Mouse (Mus musculus) forebrain, embryonic 15.5 days (tissue): ENCODE results near the gene Limk2. TPM values are rescaled to one million over a fixed set of nuclear protein-coding genes. Genes with fewer than 3 reads are reported as not detected.

ENCODE experiments used
- ATAC-seq: fragments of 200-750 bp; cut with Nextera tagmentation; replicated peaks from 2 replicates; pipeline ENCODE4 v1.8.0; 2017; ENCODE audit warnings: mild to moderate bottlenecking, moderate TSS enrichment, moderate library complexity
- H3K27ac ChIP-seq: fragments of 300-500 bp; sonication (generic); replicated peaks from 2 replicates; pipeline ENCODE4 v1.5.1; 2015; ENCODE audit warnings: mild to moderate bottlenecking, inconsistent platforms
- H3K27me3 ChIP-seq: fragments of 300-500 bp; sonication (generic); 2 replicates; pipeline ENCODE4 v1.6.1; 2015; ENCODE audit warnings: inconsistent platforms
- H3K36me3 ChIP-seq: fragments of 300-500 bp; sonication (generic); 2 replicates; pipeline ENCODE4 v1.6.1; 2015; ENCODE audit warnings: mild to moderate bottlenecking, inconsistent platforms
- H3K4me1 ChIP-seq: fragments of 300-500 bp; sonication (generic); 2 replicates; pipeline ENCODE4 v1.6.1; 2015; ENCODE audit warnings: inconsistent platforms
- H3K4me2 ChIP-seq: fragments of 300-500 bp; sonication (generic); replicated peaks from 2 replicates; pipeline ENCODE4 v1.6.1; 2015; ENCODE audit warnings: mild to moderate bottlenecking, inconsistent platforms
- H3K4me3 ChIP-seq: fragments of 300-500 bp; sonication (generic); 2 replicates; pipeline ENCODE4 v1.5.1; 2015; ENCODE audit warnings: mild to moderate bottlenecking, inconsistent platforms
- H3K9ac ChIP-seq: fragments of 300-500 bp; sonication (generic); replicated peaks from 2 replicates; pipeline ENCODE4 v1.6.1; 2015; ENCODE audit warnings: mild to moderate bottlenecking, inconsistent platforms
- H3K9me3 ChIP-seq: fragments of 300-500 bp; sonication (generic); 2 replicates; pipeline ENCODE4 v1.6.1; 2016; ENCODE audit warnings: inconsistent platforms
- WGBS: fragments of 180-500 bp; shearing (Covaris S2); methylation state at CpG from one replicate; pipeline ENCODE4 v1.1.7; 2015; ENCODE audit warnings: mixed read lengths; 5-methylcytosine and 5-hydroxymethylcytosine counted together
- polyA plus RNA-seq: library from polyadenylated mRNA; unstranded; fragments of >200 nt; fragmentation: Nextera tagmentation; extraction: Ambion mirVana; gene quantifications from 2 replicates; pipeline ENCODE4 v1.2.1, GENCODE M21; 2015

The Limk2 gene
- polyA plus RNA-seq, 1 experiment from 2014 or later, result 103 TPM

DNA sequence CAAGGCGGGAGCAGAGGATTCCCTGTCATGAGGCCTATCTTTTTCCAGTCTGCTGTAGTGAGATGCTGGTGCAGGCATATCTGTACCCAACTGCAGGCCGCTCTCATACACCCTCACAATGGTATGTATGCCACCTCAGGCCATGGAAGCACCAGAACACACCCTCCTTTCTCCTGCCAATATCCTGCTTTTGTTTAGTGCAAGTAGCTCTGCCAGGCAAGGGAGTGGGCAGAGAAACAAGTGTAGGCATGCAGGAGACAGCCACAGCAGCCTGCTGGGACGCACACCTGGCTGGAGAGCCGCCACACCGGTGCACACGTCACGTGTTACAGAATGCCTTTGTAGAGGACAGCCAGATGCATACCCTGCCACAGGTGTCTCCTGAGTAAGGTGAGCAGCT lies 42.6 kb downstream of the Limk2 start:
- Histone ChIP-seq H3K4me1 (peaks cover 29% of the 10 kb centered on the region), H3K4me3 (no peak overlapping the region), H3K36me3 (no peaks in the 10 kb centered on the region), H3K4me2 (no peak overlapping the region), H3K27me3 (no peaks in the 10 kb centered on the region), H3K27ac (no peak overlapping the region), H3K9ac (no peak overlapping the region), H3K9me3 (no peaks in the 10 kb centered on the region)
- 90% methylated on average over 7 of the region's 7 CpGs for WGBS
- no peak for ATAC-seq

DNA sequence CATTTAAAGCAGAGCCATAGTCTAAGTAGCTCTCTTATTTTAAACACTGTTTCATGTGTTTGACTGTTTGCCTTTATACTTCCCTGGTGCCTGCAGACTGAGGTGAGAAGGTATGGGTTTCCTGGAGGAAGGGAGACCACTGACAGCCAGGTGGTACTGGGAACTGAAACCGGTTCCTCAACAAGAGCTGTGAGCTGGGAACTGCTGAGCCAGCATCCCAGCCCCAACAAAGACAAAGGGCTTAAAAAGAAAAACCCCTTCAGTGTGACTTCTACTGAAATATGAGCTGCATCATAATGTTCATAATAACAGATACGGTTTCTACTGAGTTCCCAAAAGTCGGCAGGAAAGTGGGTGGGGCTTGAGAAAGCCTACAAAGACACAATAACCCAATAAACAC lies 46.1 kb downstream of the Limk2 start:
- ATAC-seq, result no peak
- Histone ChIP-seq H3K27ac (no peak overlapping the region), H3K4me2 (no peak overlapping the region), H3K27me3 (no peaks in the 10 kb centered on the region), H3K9ac (no peak overlapping the region), H3K36me3 (peaks cover 21% of the 10 kb centered on the region; the same call in 1 of the 2 replicates), H3K4me1 (no peaks in the 10 kb centered on the region), H3K9me3 (no peaks in the 10 kb centered on the region), H3K4me3 (no peak overlapping the region)
- 89% methylated on average over 3 of the region's 3 CpGs for WGBS

DNA sequence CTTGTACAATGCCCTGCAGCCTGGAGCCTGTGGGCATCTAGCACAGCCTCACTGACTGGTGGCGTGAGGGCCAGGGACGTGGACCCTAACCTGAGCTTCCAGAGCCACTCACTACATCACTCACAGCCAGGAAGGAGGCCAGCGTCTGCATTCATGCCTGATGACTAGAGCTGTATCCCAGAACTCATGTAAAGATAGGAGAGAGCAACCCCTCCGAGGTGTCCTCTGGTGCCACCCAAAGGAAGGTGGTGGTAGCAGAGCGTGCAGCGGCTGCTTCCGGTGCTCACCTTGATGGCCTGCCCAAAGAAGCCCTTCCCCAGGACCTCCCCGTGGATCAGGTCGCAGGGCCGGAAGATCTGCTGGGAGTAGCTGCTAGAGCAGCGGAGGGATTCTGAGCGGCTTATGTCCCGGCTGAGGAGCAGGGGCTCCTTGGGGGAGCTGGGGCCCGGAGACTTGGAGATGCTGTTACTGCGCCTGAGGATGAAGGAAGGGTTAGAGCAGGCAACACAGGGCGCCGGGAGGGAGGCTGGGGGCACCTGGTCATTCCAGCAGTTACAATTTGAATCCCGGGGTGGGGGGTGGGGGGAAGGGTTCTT lies 55.9 kb downstream of the Limk2 start:
- Histone ChIP-seq H3K9ac (no peak overlapping the region), H3K4me1 (no peaks in the 10 kb centered on the region), H3K27me3 (no peaks in the 10 kb centered on the region), H3K4me2 (no peak overlapping the region), H3K36me3 (peaks cover 60% of the 10 kb centered on the region), H3K9me3 (no peaks in the 10 kb centered on the region), H3K4me3 (no peak overlapping the region), H3K27ac (no peak overlapping the region)
- 46% methylated on average over 18 of the region's 18 CpGs for WGBS
- ATAC-seq, result no peak

DNA sequence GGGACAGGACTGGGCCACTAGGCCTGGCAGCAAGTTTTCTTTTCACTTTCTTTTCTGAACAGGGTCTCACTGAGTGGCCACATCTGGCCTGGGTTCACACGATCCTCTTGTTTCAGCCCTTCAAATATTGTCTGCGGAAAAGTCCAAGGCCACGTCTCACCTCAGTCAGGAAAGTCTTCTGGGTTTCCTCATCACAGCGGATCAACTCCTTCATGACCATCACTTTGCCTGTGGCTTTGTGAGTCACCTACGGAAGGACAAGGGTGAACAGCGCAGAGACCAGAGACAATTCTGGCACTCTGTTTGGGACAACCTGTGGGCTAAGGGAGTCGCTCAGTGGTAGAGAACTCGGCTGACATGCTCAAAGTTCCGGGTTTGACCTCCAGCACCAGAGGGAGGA lies 56.9 kb downstream of the Limk2 start:
- no peak for ATAC-seq
- Histone ChIP-seq H3K27me3 (no peaks in the 10 kb centered on the region), H3K36me3 (peaks cover 53% of the 10 kb centered on the region), H3K4me3 (no peak overlapping the region), H3K27ac (no peak overlapping the region), H3K9ac (no peak overlapping the region), H3K4me1 (no peaks in the 10 kb centered on the region), H3K4me2 (no peak overlapping the region), H3K9me3 (no peaks in the 10 kb centered on the region)
- 94% methylated on average over 9 of the region's 9 CpGs for WGBS

DNA sequence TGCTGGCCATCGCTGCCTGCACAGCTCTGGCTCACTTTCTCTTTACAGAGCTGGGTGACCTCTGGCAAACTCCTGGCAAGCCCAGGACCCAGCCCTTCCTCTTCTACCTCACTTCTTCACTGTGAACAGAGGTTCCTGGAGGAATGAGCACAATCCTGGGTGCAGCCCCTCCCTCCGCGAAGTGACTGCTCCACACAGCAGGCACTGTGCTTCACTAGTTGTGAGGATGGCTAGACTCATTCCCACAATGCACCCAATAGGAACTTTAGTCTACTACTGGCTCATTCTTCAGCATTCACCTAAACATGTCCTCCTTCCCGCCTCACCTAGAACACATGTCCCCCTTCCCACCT lies 59.7 kb downstream of the Limk2 start:
- H3K9ac ChIP-seq, result no peak overlapping the region
- no peaks in the 10 kb centered on the region for H3K9me3 ChIP-seq
- peaks cover 56% of the 10 kb centered on the region for H3K36me3 ChIP-seq
- ATAC-seq, result no peak
- no peak overlapping the region for H3K4me2 ChIP-seq
- H3K27ac ChIP-seq, result no peak overlapping the region
- H3K4me1 ChIP-seq, result no peaks in the 10 kb centered on the region
- H3K27me3 ChIP-seq, result no peaks in the 10 kb centered on the region
- WGBS, result 91% methylated on average over 4 of the region's 4 CpGs
- H3K4me3 ChIP-seq, result no peak overlapping the region

DNA sequence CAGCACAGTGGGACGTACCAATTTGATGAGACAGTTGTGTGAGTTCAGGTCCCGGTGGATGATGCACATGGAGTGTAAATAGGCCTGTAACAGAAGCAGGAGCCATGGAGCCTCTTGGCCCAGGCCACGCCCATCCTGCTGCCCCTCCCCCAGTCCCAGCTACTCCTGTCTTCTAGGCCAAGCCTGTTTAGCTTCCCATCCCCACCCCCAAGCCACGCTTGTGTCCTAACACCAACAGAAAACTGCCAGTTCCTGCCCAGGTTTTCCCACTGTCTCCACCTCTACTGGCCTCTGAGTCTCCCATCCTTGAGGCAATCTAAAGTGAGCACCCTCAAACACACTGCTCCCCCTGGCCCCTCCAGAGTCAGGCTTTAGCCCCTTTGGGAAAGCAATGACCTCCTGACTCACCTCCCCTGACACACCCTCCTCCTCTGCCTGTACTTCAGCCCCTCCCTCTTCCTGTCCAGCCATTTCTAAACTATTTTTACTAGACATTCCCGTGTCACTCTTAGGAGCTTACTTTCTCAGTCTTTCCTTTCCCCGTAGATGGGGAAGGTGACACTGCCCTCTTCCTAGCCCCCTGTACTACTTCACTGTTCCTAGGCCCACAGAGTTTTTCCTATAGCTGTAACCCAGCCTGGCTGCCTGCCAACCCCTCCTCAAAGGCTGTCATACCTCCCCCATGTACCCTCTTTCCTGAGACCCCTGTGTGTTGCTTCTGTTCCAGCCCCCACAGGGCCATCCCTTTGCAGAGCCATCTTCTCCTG lies 60.2 kb downstream of the Limk2 start:
- no peak overlapping the region for H3K4me3 ChIP-seq
- no peaks in the 10 kb centered on the region for H3K4me1 ChIP-seq
- WGBS, result 49% methylated on average over 6 of the region's 6 CpGs
- no peaks in the 10 kb centered on the region for H3K9me3 ChIP-seq
- no peak overlapping the region for H3K27ac ChIP-seq
- no peak overlapping the region for H3K4me2 ChIP-seq
- peaks cover 56% of the 10 kb centered on the region for H3K36me3 ChIP-seq
- H3K27me3 ChIP-seq, result no peaks in the 10 kb centered on the region
- H3K9ac ChIP-seq, result no peak overlapping the region
- ATAC-seq, result no peak

DNA sequence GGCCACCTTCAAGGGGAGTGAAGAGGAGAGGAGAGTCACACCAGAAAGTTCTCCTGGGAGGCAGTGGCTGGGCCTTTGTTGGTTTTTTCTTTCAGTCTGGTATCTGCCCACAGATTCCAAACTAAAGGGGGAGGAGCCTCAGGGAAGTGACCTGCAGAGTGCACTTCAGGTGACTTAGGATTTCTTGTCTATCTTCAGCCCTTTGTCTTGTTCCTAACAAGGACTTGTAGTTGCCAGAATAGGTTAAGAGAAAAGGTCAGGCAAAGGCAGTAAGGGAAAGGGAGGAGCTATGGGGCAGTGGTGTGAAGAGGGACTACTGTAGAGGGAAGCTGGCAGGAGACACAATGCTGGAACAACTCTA lies 61.2 kb downstream of the Limk2 start:
- H3K27me3 ChIP-seq, result no peaks in the 10 kb centered on the region
- peaks cover 56% of the 10 kb centered on the region for H3K36me3 ChIP-seq
- H3K4me2 ChIP-seq, result no peak overlapping the region
- H3K4me3 ChIP-seq, result no peak overlapping the region
- no peaks in the 10 kb centered on the region for H3K9me3 ChIP-seq
- H3K9ac ChIP-seq, result no peak overlapping the region
- H3K4me1 ChIP-seq, result no peaks in the 10 kb centered on the region
- H3K27ac ChIP-seq, result no peak overlapping the region
- ATAC-seq, result no peak

DNA sequence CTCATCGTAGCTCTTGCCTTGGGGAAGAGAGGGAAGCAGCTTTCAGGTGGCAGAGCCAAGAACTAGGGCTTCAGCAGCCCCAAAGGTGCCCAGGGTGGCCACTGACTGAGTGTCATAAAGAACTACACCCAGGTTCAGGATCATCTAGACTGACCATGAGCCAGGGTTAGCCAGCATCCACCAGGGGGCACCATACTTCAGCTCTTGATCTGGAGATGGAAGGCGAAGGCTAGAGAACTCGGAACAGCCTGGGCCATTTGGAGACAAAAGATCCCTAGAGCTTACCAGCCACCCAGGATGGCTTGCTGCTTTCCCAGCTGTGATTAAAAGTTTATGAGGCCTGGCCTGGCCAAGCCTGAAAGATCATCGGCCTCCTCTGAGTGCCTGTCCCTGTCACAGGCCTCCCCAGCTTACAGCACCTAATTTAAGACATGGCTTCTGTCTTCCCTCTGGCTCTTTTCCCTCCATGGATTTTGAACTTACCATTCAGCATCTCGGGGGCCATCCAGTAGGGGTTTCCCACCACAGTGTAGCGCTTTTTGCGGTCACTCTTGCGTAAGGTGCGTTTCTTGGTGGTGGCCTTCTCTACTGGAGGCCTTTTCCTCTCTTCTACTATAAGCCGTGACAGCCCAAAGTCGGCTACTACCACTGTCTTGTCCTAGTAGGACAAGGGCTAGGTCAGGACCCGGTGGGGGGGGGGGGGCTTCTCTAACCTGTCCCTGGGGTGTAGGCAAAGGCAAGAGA lies 61.7 kb downstream of the Limk2 start:
- no peaks in the 10 kb centered on the region for H3K4me1 ChIP-seq
- peaks cover 57% of the 10 kb centered on the region for H3K36me3 ChIP-seq
- H3K9me3 ChIP-seq, result no peaks in the 10 kb centered on the region
- no peaks in the 10 kb centered on the region for H3K27me3 ChIP-seq
- H3K27ac ChIP-seq, result no peak overlapping the region
- no peak overlapping the region for H3K4me3 ChIP-seq
- no peak overlapping the region for H3K4me2 ChIP-seq
- no peak overlapping the region for H3K9ac ChIP-seq
- peak; percentile 56 for ATAC-seq
- 63% methylated on average over 12 of the region's 12 CpGs for WGBS

DNA sequence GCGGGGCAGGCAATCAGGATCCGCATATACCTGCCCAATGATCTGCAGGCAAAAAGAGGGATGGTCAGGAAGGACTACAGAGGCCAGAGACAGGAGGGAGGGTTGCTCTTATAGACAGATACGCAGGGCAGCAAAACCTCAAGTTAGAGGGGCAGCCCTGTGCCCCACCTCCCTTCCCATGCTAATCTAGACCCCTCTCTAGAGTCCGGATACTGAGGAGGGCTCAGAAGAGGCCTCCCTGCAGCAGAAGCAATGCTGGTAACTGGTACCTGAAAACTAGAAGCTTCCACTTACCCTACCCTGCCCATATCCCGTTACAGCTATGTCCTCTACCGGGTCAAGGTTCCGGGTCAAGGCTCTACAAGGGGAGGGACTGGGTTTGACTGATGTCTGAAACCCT lies 62.6 kb downstream of the Limk2 start:
- Histone ChIP-seq H3K9ac (no peak overlapping the region), H3K36me3 (peaks cover 58% of the 10 kb centered on the region)
- no peak for ATAC-seq

DNA sequence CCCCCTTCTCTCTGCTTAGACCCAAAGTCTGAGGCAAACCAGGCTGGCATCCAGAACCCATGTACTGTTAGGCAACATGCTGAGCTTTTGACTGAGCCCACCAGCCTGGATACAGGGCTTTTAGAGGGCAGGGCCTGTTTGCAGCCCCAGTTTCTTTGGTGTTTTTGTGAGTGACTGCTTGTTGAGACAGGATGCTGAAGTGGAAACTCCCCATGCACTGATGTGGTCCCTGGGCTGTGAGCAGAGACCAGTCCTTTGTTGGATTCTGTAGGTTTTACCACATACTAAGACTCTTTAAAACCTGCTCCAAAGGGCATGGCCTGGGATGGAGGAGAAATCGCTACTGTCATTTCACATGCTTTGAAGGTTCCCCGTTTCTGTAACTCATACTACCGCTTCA lies 64.1 kb downstream of the Limk2 start:
- peaks cover 46% of the 10 kb centered on the region for H3K36me3 ChIP-seq
- H3K27ac ChIP-seq, result no peak overlapping the region
- WGBS, result 91% methylated on average over 3 of the region's 3 CpGs
- H3K4me2 ChIP-seq, result no peak overlapping the region
- H3K4me3 ChIP-seq, result no peak overlapping the region
- no peaks in the 10 kb centered on the region for H3K27me3 ChIP-seq
- H3K9me3 ChIP-seq, result no peaks in the 10 kb centered on the region
- H3K4me1 ChIP-seq, result no peaks in the 10 kb centered on the region
- H3K9ac ChIP-seq, result no peak overlapping the region
- ATAC-seq, result no peak

More for the DNA sequence above, 62.6 kb downstream of the Limk2 start:
- no peaks in the 10 kb centered on the region for H3K27me3 ChIP-seq
- H3K4me1 ChIP-seq, result no peaks in the 10 kb centered on the region
- H3K4me2 ChIP-seq, result no peak overlapping the region
- H3K27ac ChIP-seq, result no peak overlapping the region
- no peak overlapping the region for H3K4me3 ChIP-seq
- WGBS, result 95% methylated on average over 7 of the region's 7 CpGs
- H3K9me3 ChIP-seq, result no peaks in the 10 kb centered on the region

DNA sequence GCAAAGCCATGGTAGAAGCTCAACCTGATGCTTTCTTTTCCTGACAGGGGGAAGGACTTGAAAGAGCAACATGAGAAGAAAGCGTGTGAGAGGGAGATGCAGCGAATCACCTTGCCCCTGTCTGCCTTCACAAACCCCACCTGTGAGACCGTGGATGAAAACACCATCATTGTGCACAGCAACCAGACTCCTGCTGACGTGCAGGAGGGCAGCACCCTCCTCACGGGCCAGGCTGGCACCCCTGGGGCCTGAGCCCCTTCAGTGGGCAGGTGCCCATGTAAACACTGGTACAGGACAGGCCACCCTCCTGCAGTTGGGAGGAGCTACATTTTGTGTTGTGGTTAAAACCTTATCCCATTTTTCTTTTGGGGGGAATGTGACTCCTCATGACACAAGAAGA lies 67.5 kb downstream of the Limk2 start:
- H3K27ac ChIP-seq, result no peak overlapping the region
- H3K4me1 ChIP-seq, result peaks cover 14% of the 10 kb centered on the region
- H3K9me3 ChIP-seq, result no peaks in the 10 kb centered on the region
- no peak overlapping the region for H3K9ac ChIP-seq
- peaks cover 45% of the 10 kb centered on the region for H3K36me3 ChIP-seq
- no peak overlapping the region for H3K4me3 ChIP-seq
- 87% methylated on average over 5 of the region's 5 CpGs for WGBS
- no peak overlapping the region for H3K4me2 ChIP-seq
- H3K27me3 ChIP-seq, result no peaks in the 10 kb centered on the region
- ATAC-seq, result no peak

DNA sequence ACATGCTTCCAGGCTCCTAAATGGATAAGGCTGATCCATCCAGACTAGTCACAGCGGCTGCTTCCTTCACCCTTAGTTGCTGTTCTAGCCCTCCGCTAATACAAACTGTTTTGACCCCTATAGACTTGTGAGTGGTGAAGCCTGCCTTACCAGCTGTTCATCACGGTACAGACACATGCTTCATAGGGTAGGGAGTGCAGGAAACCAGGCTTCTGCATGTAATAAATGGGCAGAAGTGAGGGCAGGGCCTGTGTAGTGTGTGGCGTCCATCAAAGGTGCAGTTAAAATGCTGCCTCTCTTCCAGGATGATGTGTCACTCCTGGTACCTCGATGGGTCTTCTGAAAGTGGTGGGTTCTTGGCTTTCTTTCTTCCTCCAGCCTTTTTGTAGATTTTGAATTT lies 71.0 kb downstream of the Limk2 start:
- H3K4me1 ChIP-seq, result peaks cover 21% of the 10 kb centered on the region
- no peak overlapping the region for H3K4me3 ChIP-seq
- H3K27ac ChIP-seq, result peak overlapping the region; percentile 69
- no peaks in the 10 kb centered on the region for H3K9me3 ChIP-seq
- H3K4me2 ChIP-seq, result no peak overlapping the region
- H3K9ac ChIP-seq, result 0 out of 2 replicates have a peak overlapping the region, but pooled peaks have one; percentile 38
- 51% methylated on average over 5 of the region's 5 CpGs for WGBS
- ATAC-seq, result peak; percentile 28; the same call in 1 of the 2 replicates
- H3K27me3 ChIP-seq, result no peaks in the 10 kb centered on the region
- H3K36me3 ChIP-seq, result peaks cover 33% of the 10 kb centered on the region
